Mouse (Mus musculus) skeletal muscle tissue, adult 2 months (tissue): Measurements from ENCODE around the gene Styxl1.

ENCODE experiments used
- DNase-seq: peaks from one replicate; pipeline ENCODE4 v3.0.0-alpha.2; 2012; ENCODE audit warnings: low read depth, low spot score

The Styxl1 gene

DNA sequence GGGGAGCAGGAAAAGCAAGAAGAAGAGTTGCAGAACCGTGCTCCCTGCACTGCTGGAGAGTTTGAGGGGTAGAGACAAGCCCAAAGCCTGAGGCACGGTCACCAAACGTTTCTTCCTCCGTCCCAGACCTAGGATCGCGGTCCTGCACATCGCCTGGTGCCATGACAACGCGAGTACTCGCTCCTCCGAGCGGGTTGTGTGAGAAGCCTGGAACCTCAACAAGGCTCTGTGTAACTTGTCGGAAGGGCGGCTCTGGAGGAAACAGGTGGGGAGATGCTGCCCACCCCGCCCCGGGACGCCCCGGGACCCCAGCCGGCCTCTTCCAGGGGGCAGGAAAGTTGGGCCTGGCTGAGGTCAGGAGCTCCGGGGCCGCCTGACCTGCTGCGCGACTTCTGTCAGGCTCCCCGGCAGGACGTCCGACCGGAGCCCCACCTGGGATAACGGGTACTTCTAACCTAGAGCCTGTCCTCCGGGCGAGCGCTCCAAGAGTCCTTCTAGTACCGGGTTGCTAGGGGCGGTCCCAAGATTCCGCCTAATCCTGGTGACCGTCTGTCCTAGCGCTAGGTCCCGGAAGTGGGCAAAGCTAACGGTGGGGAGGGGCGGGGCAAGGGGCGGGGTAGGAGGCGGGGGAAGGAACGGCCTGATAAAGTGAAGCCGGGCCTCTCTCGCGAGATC lies at the start of gene Styxl1:
Styxl1 (minus strand) TSS at position 590 of the 675 bp plus-strand sequence.
- DNase-seq: peak; percentile 22

DNA sequence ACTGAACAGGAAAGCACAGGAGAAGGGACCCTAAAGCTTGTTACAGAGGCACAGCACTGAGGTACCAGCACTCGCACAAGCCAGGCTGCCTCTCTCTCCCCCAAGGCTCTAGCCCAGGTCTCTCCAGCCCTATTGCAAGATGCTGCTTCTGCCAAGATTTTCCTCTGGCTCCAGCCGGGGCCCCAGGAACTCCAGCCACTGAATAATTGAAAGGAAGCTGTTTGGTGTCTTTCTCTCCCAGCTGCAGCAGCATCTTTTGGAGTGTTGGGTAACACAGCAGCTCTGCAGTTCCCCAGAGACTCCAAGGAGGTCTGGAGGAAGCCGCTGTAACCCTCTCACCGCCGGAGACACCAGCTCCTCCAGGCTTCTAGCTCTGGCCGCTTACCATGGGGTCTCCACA lies 48.0 kb upstream of the Styxl1 start:
- no peak for DNase-seq

DNA sequence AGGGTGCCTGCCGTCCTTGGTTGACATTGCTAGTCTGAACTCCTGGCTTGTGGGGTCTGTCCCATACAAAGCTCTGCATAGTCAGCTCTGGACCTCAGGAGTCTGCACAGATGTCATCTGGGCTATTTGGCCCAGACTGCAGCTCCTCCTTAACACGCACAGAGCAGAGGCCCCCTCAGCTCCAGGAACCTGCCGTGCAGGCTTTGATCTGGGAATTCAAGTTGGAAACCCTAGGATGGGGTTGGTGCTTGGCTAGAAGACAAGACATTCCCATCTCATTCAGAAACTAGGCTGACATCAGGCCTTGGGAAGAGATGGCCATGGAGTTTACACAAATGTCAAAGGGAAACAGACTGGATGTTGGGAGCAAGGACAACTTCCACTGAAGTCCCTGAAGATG lies 46.3 kb upstream of the Styxl1 start:
- DNase-seq: no peak

DNA sequence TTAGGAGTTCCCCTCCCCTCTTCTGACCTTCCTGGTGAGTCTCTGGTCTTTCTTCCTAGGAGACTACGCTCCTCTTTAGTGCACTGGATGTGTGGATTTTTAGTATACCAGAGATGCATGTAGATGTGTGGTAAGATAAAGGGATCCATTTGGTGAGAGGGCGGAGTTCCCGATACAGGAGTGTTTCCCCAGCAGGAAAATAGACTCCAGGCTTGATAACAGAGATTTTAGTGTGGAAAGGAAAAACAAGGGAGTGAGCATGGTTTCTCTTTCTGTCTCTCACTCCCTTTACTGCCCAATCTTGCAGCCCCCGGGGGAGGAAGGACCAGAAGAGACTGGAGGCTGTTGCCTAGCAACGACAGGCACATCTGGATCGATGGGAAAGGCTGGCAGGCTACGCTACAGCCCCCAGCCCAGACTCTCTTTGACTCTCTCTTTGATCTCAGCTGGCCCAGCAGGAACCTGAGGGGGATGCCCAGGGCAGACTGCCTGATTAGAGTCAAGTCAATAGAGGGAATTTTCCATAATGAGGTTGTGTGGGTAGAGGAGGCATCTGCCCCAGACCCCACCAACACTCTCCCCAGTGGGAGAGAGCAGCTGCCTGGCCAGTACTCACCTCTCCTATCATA lies 44.2 kb upstream of the Styxl1 start:
- no peak for DNase-seq

- DNase-seq: no peak
Measured at GRCm38 (mm10) chr5:135818491-135818890, 40.3 kb upstream of the Styxl1 start.

DNA sequence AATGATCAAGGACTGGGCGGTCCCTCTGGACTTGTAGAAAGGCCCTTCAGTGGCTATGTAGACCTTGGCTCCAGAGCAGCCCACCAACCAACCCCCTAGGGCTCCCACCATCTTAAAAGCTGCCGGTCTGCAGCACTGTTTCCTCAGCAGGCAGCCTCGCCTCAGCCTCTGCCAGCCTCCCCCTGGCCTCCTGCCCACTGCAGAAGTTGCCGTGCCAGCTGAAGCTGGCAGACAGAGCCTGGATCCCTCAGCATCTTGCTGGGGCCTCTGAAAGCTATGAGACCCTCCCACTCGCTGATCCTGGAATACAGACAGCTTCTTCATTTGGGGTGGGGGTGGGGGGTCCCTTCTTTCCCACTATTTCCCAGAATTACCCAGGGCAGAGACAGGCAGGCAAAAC lies 34.8 kb upstream of the Styxl1 start:
- DNase-seq: no peak

DNA sequence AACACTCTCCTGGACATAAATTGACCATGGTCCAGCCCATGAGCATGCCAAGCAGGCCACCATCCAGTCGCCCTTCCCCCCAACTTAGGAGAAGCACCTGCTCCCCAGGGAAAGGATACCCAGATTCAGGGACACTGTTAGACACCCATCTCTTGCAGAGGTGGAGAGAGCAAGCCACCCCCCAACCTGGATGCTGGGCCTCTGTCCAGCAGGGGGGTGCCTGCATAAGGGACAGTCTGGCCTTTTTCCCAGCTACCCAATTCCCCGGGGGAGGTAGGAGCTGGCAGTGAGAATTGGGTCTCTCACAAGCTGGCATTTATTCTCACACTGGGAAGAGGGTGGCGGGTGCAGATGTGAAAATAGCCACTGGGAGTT lies 29.1 kb upstream of the Styxl1 start:
- no peak for DNase-seq

DNA sequence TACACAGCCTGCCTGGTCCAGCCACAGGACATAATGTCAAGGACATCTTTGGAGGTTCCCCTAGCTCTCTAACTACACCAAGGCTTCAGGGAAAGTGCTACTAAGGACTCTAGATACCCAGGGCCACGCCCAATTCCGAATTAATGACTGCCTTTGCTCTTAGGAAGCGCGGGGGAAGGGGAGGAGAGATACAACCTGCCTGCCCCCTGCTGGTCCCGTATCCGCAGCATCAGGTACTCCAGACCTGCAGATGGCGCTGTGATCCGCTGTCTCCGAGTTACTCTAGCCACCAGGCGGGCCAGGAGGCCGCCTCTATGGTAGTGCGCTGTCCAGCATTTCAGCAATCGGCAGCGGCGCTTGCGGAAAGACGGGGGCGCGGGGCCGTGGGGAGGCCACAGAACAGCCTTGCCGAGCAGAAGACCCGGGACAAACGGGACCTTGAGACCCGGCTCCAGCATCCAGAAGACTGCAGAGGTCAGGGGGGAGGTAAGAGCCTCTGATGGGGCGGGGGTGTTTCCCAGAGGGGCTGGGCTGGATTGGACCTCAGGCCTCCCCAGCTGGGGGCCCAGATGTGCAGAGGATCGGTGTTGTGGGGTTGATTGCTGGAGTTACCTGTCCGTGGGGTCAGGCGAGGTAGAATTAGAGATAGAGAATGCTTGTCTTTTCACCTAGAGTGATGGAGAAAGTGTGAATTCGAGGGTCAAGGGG lies 28.5 kb upstream of the Styxl1 start, which contains the start of gene Srrm3:
Srrm3 (plus strand) TSS at position 336 of the 708 bp plus-strand sequence.
- DNase-seq: peak; percentile 79

- DNase-seq: no peak
Measured at GRCm38 (mm10) chr5:135804735-135805134, 26.6 kb upstream of the Styxl1 start.

- DNase-seq: no peak
Measured at GRCm38 (mm10) chr5:135803676-135804075, 25.5 kb upstream of the Styxl1 start.

DNA sequence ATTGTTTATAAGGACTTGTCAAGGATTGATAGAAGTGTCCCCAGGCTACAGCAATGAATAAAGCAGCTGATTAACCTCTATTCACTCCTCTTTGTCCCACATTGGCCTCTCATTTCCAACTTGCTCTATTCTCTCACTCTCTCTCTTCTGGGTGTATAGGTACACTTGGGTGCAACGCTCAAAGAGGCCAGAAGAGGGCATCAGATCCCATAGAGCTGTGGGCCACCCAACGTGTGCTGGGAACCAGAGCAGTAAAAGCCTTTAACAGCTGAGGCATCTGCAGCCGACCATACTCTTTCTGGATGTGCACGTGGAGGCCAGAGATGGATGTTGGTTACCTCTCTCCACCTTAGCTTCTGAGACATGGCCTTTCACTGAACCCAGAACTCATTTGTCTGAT lies 24.9 kb upstream of the Styxl1 start:
- DNase-seq: no peak

- no peak for DNase-seq
Measured at GRCm38 (mm10) chr5:135802641-135803040, 24.5 kb upstream of the Styxl1 start.

DNA sequence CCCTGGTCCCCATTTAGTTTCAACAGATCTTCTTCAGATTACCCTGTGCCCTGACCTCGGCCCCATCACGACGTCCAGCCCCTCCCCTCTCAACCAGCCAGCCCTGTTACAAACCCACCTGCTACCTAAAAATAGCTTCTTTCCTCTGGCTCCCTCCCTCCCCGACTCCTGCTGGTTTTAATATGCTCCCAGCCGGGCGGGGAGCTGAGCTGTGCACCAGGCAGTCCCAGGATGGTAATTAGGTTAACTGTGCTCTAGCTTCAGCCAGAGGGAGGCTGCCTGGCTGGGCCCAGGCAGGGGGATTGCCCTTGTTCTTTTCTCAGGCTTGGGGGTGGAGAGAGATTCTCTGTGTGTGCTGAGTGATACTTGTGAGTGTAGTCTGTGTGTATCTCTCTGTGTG lies 22.7 kb upstream of the Styxl1 start:
- DNase-seq: peak; percentile 63

DNA sequence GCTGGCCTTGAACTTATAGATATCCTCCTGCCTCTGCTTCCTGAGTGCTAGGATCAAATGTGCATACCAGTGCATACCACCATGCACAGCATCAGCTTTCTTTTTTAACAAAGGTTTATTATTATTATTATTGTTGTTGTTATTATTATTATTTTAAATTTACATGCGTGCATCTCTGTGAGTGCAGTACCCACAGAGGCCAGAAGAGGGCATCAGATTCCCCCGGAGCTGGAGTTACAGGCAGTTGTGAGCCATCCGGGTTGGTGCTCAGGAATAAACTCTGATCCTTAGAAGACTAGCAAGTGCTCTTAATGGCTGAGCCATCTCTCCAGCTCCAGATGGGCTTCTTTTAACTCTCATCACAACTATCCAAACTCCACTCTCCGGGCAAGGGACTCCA lies 21.6 kb upstream of the Styxl1 start:
- DNase-seq: no peak

DNA sequence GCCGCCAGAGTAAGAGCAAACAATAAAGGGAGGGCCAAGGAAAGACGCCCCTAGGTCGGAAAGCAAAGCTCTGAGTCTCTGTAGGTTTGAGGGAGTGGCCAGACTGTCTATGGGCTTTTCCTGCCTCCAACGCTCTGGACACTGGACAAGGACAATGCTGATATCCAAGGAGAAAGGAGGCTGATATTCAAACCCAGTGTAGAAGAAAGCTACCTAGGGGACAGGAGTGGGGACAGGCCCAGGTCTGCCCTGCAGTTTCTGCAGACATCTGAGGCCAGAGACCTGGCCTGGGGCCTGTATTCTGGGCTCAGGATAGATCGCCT lies 16.6 kb upstream of the Styxl1 start:
- DNase-seq: no peak

DNA sequence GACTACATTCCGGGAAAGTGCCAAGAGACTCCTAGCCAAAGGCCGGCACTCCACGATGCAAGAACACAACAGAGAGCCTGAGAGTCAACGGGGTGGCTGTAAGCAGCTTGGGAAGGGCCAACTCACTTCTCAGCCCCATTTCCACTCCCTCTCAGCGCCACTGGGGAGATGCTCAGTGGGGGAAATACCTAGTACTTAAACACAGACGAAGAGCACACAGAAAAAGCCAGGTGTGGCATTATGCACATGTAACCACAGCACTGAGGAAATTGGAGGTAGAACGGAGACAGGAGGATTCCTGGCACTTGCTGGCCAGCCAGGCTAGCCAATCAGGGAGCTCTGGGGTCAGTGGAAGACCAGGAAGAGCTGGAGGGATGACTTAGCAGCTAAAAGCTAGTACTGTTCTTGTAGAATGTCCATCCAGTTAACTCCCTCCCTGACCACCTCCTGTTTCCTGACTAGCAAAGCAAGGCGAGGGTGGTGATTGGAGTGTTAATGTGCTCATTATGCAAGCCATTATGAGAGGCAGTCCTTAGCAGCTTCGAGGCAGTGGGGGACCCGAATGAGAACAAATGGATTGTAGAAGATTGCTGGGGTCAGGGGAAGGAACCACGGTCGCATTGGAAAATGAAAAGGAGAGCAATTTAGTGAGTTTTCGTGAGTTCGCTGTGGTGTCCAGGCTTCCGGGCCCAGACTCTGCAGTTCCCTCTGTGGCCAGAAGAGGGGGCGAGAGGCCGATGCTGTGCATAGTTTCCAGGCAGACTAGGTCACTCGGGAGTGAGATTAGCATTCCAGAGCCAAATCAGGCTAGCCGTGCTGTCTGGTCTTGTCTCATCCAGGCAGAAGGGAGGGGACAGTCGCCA lies 16.0 kb upstream of the Styxl1 start:
- DNase-seq: peak; percentile 70

GRCm38 (mm10) chr5:135782901-135783300 lies 4.7 kb upstream of the Styxl1 start:
- no peak for DNase-seq

DNA sequence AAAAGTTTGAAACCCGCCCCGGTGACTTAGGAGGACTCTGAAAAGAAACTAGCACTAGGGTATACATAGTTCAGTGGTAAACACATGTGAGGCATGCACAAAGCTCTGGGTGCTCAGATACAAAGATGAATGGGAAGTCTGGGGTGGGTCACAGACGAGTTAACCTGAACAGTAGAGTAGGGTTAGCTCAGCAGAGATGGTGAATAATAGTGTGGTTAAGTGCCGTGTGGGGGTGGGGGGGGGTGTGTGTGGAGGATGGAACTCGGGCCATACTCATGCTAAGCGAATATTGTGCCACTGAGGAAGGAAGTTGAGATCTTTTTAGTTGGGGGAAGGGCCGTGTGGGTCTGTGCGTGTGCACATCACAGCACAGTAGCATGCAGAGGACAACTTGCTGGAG lies 2.1 kb upstream of the Styxl1 start:
- DNase-seq: no peak

DNA sequence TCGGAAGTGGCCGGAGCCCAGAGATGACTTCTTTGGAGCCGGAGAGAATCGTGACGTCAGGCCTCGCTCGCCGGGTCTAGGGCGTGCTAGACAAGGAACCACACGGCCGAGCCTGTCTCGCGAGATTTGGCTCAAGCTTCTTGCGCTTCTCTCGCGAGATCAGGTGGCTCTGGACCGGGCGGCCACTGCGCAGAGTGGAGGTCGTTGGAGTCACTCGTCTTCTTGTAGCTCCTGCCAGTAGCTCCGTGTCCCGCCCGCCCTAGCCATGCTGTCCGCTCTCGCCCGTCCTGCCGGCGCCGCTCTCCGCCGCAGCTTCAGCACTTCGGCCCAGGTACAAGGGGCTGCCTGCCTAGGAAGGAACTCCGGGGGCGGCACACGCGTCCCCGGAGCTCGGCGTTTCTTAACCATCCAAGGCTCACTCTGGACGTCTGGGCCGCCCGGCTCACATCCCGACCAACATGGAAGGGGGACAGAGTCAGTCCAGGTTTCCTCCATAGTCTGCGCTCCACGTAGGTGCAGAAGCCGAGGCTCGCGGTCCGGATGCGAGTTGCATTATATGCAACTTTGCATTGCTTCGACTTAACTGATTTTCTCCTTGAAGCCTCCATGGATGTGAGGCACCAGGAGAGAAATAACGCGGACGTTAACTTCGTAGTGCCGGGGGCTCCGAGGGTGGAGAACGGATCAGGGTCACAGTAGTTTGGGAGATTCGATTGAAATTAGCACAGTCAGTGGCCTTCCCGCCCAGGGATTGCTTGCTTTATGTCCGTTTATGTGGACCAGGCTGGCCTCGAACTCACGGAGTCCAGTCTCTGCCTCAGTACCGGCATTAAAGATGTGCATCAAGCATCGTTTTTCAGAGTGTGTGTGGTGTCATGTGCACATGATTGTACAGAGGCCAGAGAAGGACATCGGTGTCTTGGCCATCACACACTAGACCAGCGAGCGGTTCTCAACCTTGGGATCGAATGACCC lies 573 bp upstream of the Styxl1 start, which contains the start of gene Mdh2:
Mdh2 (plus strand) TSS at position 10 of the 975 bp plus-strand sequence.
- DNase-seq: peak; percentile 100

- no peak for DNase-seq
Measured at GRCm38 (mm10) chr5:135776546-135776945, 1.6 kb downstream of the Styxl1 start.

GRCm38 (mm10) chr5:135772519-135772918 lies 5.7 kb downstream of the Styxl1 start:
- no peak for DNase-seq
